ENCODE assay signal across 9 mouse cellular contexts in genomic region chr7:27691076-27691475, GRCm38 (mm10). TPM values are rescaled to one million over a fixed set of nuclear protein-coding genes. Genes with fewer than 3 reads are reported as not detected.
DNase-seq lines count a peak whose midpoint lies in the region; ATAC-seq and TF ChIP-seq lines count a peak whose summit lies in the region.
"Had no signal": no experiment of that assay in that cellular context is flagged by ENCODE, and none has a peak within 500 bp of the region (broad histone marks: within the 10 kb centered on the region; RNA-seq: fewer than 3 reads in every experiment).

No protein-coding gene starts in this region.

- DNase-seq in forebrain, postnatal 0 days: peak; percentile 64
- DNase-seq in ovary, postnatal 36 days (ENCODE audit: low spot score): peak; percentile 21
- no peak for DNase-seq in ovary, postnatal 10 days (ENCODE audit: low spot score)
- peak; percentile 66 for DNase-seq in brain, embryonic 14.5 days (ENCODE audit: low read depth)
- peak; percentile 61 for DNase-seq in lung, embryonic 14.5 days
- DNase-seq in frontal cortex, adult 2 months (ENCODE audit: extremely low spot score in 1 of 2, low spot score in 1 of 2): no peak
- no peak for DNase-seq in gastrocnemius, adult 8-10 months (ENCODE audit: low spot score in 2 of 2)

- no peak overlapping the region for H3K9ac ChIP-seq in forebrain, postnatal 0 days
- no peak overlapping the region for H3K9ac ChIP-seq in forebrain, embryonic 16.5 days (replicated peaks; ENCODE audit: low read depth, low read length)
- H3K9ac ChIP-seq in lung, embryonic 14.5 days: no peak overlapping the region
- H3K9ac ChIP-seq: neural tube, embryonic 12.5 days had no signal

- TF ChIP-seq CTCF in forebrain, postnatal 0 days (IDR thresholded peaks at IDR 0.05; ENCODE audit: low read depth): peak; percentile 76
- peak; percentile 77 for TF ChIP-seq CTCF in brain, embryonic 14.5 days (IDR thresholded peaks at IDR 0.05; ENCODE audit: borderline replicate concordance, extremely low read depth, insufficient read depth, insufficient read length)
- peak; percentile 71 for TF ChIP-seq CTCF in lung, embryonic 14.5 days (IDR thresholded peaks at IDR 0.05; ENCODE audit: low read depth)

- H3K4me1 ChIP-seq in forebrain, postnatal 0 days (ENCODE audit: insufficient read depth): no peaks in the 10 kb centered on the region
- H3K4me1 ChIP-seq in forebrain, embryonic 16.5 days (replicated peaks; ENCODE audit: control insufficient read depth, insufficient read depth, low read length): peaks cover 13% of the 10 kb centered on the region
- no peaks in the 10 kb centered on the region for H3K4me1 ChIP-seq in lung, embryonic 14.5 days (ENCODE audit: insufficient read depth)

- WGBS in forebrain, postnatal 0 days: 37% methylated on average over 5 of the region's 5 CpGs
- WGBS in forebrain, embryonic 16.5 days: 37% methylated on average over 5 of the region's 5 CpGs
- WGBS in lung, embryonic 14.5 days: 36% methylated on average over 5 of the region's 5 CpGs

- H3K27me3 ChIP-seq in forebrain, postnatal 0 days (ENCODE audit: insufficient read depth, low read length): no peaks in the 10 kb centered on the region
- H3K27me3 ChIP-seq in forebrain, embryonic 16.5 days (replicated peaks; ENCODE audit: control insufficient read depth, insufficient read depth, low read length): no peaks in the 10 kb centered on the region
- no peaks in the 10 kb centered on the region for H3K27me3 ChIP-seq in lung, embryonic 14.5 days (ENCODE audit: insufficient read depth, low read length)
- H3K27me3 ChIP-seq: neural tube, embryonic 12.5 days had no signal

- no peaks in the 10 kb centered on the region for H3K36me3 ChIP-seq in forebrain, postnatal 0 days (ENCODE audit: insufficient read depth)
- H3K36me3 ChIP-seq in forebrain, embryonic 16.5 days (ENCODE audit: control insufficient read depth, insufficient read depth): no peaks in the 10 kb centered on the region
- H3K36me3 ChIP-seq in lung, embryonic 14.5 days (ENCODE audit: insufficient read depth): no peaks in the 10 kb centered on the region
- H3K36me3 ChIP-seq: neural tube, embryonic 12.5 days had no signal

- H3K4me3 ChIP-seq in forebrain, postnatal 0 days (ENCODE audit: low read depth, low read length): no peak overlapping the region
- H3K4me3 ChIP-seq in forebrain, embryonic 16.5 days (replicated peaks; ENCODE audit: low read length): no peak overlapping the region
- no peak overlapping the region for H3K4me3 ChIP-seq in lung, embryonic 14.5 days (ENCODE audit: low read depth, low read length)
- H3K4me3 ChIP-seq: neural tube, embryonic 12.5 days had no signal

- no peak for TF ChIP-seq POLR2A in brain, embryonic 14.5 days (IDR thresholded peaks at IDR 0.05; ENCODE audit: borderline replicate concordance, extremely low read depth, insufficient read depth, insufficient read length, poor library complexity, severe bottlenecking)

- no peaks in the 10 kb centered on the region for H3K9me3 ChIP-seq in forebrain, postnatal 0 days (ENCODE audit: low read length)
- no peaks in the 10 kb centered on the region for H3K9me3 ChIP-seq in forebrain, embryonic 16.5 days (ENCODE audit: control insufficient read depth, low read length)
- H3K9me3 ChIP-seq in lung, embryonic 14.5 days (ENCODE audit: low read depth, low read length): no peaks in the 10 kb centered on the region
- H3K9me3 ChIP-seq: neural tube, embryonic 12.5 days had no signal

- no peak overlapping the region for H3K27ac ChIP-seq in forebrain, postnatal 0 days (ENCODE audit: low read depth, low read length)
- no peak overlapping the region for H3K27ac ChIP-seq in forebrain, embryonic 16.5 days (ENCODE audit: low read length)
- no peak overlapping the region for H3K27ac ChIP-seq in lung, embryonic 14.5 days (ENCODE audit: low read depth)
- H3K27ac ChIP-seq: neural tube, embryonic 12.5 days had no signal

- H3K4me2 ChIP-seq in forebrain, postnatal 0 days (ENCODE audit: low read depth): no peak overlapping the region
- H3K4me2 ChIP-seq in forebrain, embryonic 16.5 days (ENCODE audit: low read length): no peak overlapping the region
- H3K4me2 ChIP-seq in lung, embryonic 14.5 days: no peak overlapping the region
- H3K4me2 ChIP-seq: neural tube, embryonic 12.5 days had no signal

- no peak for ATAC-seq in forebrain, postnatal 0 days
- ATAC-seq in forebrain, embryonic 16.5 days: no peak
- ATAC-seq in lung, embryonic 14.5 days (ENCODE audit: insufficient read depth): no peak

RNA-seq across cellular contexts. Expression of gene Zfp607b, which starts 1.9 kb away (rescaled TPM):
- 8.5 and 10.6 TPM in 2 replicates for total RNA-seq in forebrain, postnatal 0 days (2014; rRNA removed)
- 5.7 and 6.5 TPM in 2 replicates for polyA plus RNA-seq in forebrain, postnatal 0 days (2015; fragmentation: Nextera tagmentation; extraction: Ambion mirVana)
- polyA plus RNA-seq in forebrain, embryonic 16.5 days (2015; fragmentation: Nextera tagmentation; extraction: Ambion mirVana): 13.8 and 14.5 TPM in 2 replicates
- polyA plus RNA-seq in brain, embryonic 14.5 days (2012; rRNA removed): 6.6 and 7.3 TPM in 2 replicates
- polyA plus RNA-seq in lung, embryonic 14.5 days (2014; fragmentation: Nextera tagmentation; extraction: Ambion mirVana): 3.6 and 5.5 TPM in 2 replicates
- polyA plus RNA-seq in frontal cortex, adult 2 months (2012; rRNA removed): 7.2 and 8.2 TPM in 2 replicates
- under 1 TPM; 0.11 to 0.70 (median 0.33) TPM for total RNA-seq in gastrocnemius, adult 8-10 months (2022)

RNA-seq across cellular contexts. Expression of gene Map3k10, which starts 16.7 kb away (rescaled TPM):
- total RNA-seq in forebrain, postnatal 0 days (2014; rRNA removed): 117 and 126 TPM in 2 replicates
- polyA plus RNA-seq in forebrain, postnatal 0 days (2015; fragmentation: Nextera tagmentation; extraction: Ambion mirVana): 20.8 and 22.5 TPM in 2 replicates
- 10.6 and 14.3 TPM in 2 replicates for polyA plus RNA-seq in forebrain, embryonic 16.5 days (2015; fragmentation: Nextera tagmentation; extraction: Ambion mirVana)
- 76.8 and 93.9 TPM in 2 replicates for polyA plus RNA-seq in brain, embryonic 14.5 days (2012; rRNA removed)
- 6.9 and 7.3 TPM in 2 replicates for polyA plus RNA-seq in lung, embryonic 14.5 days (2014; fragmentation: Nextera tagmentation; extraction: Ambion mirVana)
- polyA plus RNA-seq in frontal cortex, adult 2 months (2012; rRNA removed): 145 and 150 TPM in 2 replicates
- total RNA-seq in gastrocnemius, adult 8-10 months (2022): 10 to 100 TPM; 40.0 to 47.7 (median 42.4) TPM

RNA-seq across cellular contexts. Expression of gene Ttc9b, which starts 37.4 kb away (rescaled TPM):
- total RNA-seq in forebrain, postnatal 0 days (2014; rRNA removed): 95.8 and 111 TPM in 2 replicates
- polyA plus RNA-seq in forebrain, postnatal 0 days (2015; fragmentation: Nextera tagmentation; extraction: Ambion mirVana): 116 and 118 TPM in 2 replicates
- polyA plus RNA-seq in forebrain, embryonic 16.5 days (2015; fragmentation: Nextera tagmentation; extraction: Ambion mirVana): 56.2 and 65.7 TPM in 2 replicates
- 57.7 and 64.6 TPM in 2 replicates for polyA plus RNA-seq in brain, embryonic 14.5 days (2012; rRNA removed)
- polyA plus RNA-seq in lung, embryonic 14.5 days (2014; fragmentation: Nextera tagmentation; extraction: Ambion mirVana): 0.32 and 0.41 TPM in 2 replicates
- polyA plus RNA-seq in frontal cortex, adult 2 months (2012; rRNA removed): 139 and 148 TPM in 2 replicates
- total RNA-seq in gastrocnemius, adult 8-10 months (2022): not detected

RNA-seq across cellular contexts. Expression of gene Zfp60, which starts 40.1 kb away (rescaled TPM):
- 41.3 and 46.0 TPM in 2 replicates for total RNA-seq in forebrain, postnatal 0 days (2014; rRNA removed)
- polyA plus RNA-seq in forebrain, postnatal 0 days (2015; fragmentation: Nextera tagmentation; extraction: Ambion mirVana): 24.3 and 44.3 TPM in 2 replicates
- polyA plus RNA-seq in forebrain, embryonic 16.5 days (2015; fragmentation: Nextera tagmentation; extraction: Ambion mirVana): 132 and 133 TPM in 2 replicates
- 37.7 and 46.4 TPM in 2 replicates for polyA plus RNA-seq in brain, embryonic 14.5 days (2012; rRNA removed)
- 37.5 and 39.3 TPM in 2 replicates for polyA plus RNA-seq in lung, embryonic 14.5 days (2014; fragmentation: Nextera tagmentation; extraction: Ambion mirVana)
- 17.6 and 19.6 TPM in 2 replicates for polyA plus RNA-seq in frontal cortex, adult 2 months (2012; rRNA removed)
- 1 to 10 TPM; 5.8 to 9.5 (median 6.8) TPM for total RNA-seq in gastrocnemius, adult 8-10 months (2022)

Comparison
In these comparisons a context has a peak if more than half of its experiments do, and no peak if none do; other contexts are left out.
1. DNase-seq: peak in forebrain, postnatal 0 days (single experiment), ovary, postnatal 36 days (single experiment), brain, embryonic 14.5 days (single experiment) and lung, embryonic 14.5 days (single experiment); none in ovary, postnatal 10 days (single experiment), frontal cortex, adult 2 months (0 of 2) and gastrocnemius, adult 8-10 months (0 of 2).
2. RNA of gene Ttc9b, which starts 37.4 kb away (polyA plus RNA-seq): 139 to 148 TPM in frontal cortex, adult 2 months, 116 to 118 TPM in forebrain, postnatal 0 days, 56.2 to 65.7 TPM in forebrain, embryonic 16.5 days and 57.7 to 64.6 TPM in brain, embryonic 14.5 days; 0.32 to 0.41 TPM in lung, embryonic 14.5 days; every median in the first group is over 10 times any median in the second.
3. Peak in every context shown above with its lines, with median percentiles within 50 percentile points of each other: CTCF ChIP-seq.